Mouse (Mus musculus): ENCODE measurements at regions not wholly inside any gene's neighbourhood (a gene's known extent, or its start where the extent isn't known, plus 50 kb on each side); places are given as distances from the start of the nearest gene placed in this dataset.
A peak's percentile ranks its signal among the peaks of the same experiment; 100 is the strongest.

- no peak for DNase-seq (ENCODE audit: low spot score in 2 of 2)
Observed at GRCm38 (mm10) chr12:71570116-71570515, 260.4 kb downstream of the Dact1 start.

GRCm38 (mm10) chr12:71572833-71573446 is 257.9 kb upstream of the Daam1 start:
- DNase-seq (ENCODE audit: low spot score in 2 of 2) = no peak

DNA sequence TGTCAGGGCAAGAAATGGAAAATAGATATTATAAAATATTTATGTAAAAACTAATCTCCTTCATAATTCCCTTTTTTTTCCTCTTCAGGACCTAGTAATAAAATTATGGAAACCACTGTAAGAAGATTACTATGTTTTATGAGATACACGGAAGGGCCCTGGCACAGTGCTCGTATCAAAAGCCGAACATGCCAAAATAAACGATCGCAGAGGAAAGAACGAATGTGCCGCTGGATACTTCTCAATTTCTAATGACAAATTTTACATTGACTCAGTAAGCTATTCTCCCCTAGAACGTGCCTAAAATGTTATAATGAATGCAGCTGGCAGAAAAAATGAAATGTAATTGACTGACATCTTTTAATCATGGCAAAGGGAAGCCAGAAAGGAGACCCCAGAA is 257.4 kb upstream of the Daam1 start:
- no peak for DNase-seq (ENCODE audit: low spot score in 2 of 2)

- no peak for DNase-seq (ENCODE audit: low spot score in 2 of 2)
Observed at GRCm38 (mm10) chr12:71574685-71575084, 256.2 kb upstream of the Daam1 start.

DNA sequence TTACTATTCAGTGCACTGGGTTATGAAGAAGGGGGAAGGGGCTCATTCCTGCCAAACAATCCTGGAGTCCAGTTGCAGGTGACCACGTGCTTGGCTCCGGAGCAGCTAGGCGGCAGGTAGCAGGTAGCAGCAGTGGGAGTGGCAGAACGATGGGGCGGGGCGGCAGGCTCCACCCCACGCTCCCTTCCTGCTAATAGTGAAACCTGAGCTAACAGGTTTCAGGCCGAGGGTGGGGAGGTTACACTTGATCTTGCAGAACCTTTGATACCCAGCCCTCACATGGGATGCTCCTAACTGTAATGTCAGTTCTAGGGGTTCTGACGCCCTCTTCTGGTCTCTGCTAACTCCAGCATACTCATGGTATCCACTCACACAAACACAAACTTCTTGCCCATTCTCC is 253.5 kb upstream of the Daam1 start:
- peak in 1 of 2 experiments; percentile 4 for DNase-seq (ENCODE audit: low spot score in 2 of 2)

GRCm38 (mm10) chr12:71578006-71578405 is 252.9 kb upstream of the Daam1 start:
- no peak for DNase-seq (ENCODE audit: low spot score in 2 of 2)

- no peak for DNase-seq (ENCODE audit: low spot score in 2 of 2)
Observed at GRCm38 (mm10) chr12:71578912-71579311, 252.0 kb upstream of the Daam1 start.

- DNase-seq (ENCODE audit: low spot score in 2 of 2) = no peak
Observed at GRCm38 (mm10) chr12:71580532-71581290, 250.2 kb upstream of the Daam1 start.

GRCm38 (mm10) chr12:71584618-71585017 is 246.3 kb upstream of the Daam1 start:
- no peak for DNase-seq (ENCODE audit: low spot score in 2 of 2)

DNA sequence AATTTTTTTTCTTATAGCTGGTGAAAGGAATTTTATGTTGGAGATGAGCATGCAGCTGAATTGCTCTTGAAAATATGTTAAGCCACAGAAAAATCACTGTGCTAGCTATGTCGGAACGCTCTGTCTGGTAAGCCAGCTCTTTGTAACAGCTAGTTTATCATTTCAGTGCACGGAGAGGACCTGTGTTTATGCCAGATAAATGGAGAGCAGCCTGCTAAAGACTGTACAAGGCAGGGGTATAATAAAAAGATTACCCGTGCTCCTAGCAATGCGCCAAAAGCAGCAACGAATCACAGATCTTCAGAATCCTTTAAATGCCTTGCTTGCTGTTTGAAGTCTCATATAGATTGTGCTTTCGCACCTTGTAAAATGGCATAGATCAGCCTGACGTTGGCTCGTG is 232.2 kb upstream of the Daam1 start:
- DNase-seq (ENCODE audit: low spot score in 2 of 2) = no peak

DNA sequence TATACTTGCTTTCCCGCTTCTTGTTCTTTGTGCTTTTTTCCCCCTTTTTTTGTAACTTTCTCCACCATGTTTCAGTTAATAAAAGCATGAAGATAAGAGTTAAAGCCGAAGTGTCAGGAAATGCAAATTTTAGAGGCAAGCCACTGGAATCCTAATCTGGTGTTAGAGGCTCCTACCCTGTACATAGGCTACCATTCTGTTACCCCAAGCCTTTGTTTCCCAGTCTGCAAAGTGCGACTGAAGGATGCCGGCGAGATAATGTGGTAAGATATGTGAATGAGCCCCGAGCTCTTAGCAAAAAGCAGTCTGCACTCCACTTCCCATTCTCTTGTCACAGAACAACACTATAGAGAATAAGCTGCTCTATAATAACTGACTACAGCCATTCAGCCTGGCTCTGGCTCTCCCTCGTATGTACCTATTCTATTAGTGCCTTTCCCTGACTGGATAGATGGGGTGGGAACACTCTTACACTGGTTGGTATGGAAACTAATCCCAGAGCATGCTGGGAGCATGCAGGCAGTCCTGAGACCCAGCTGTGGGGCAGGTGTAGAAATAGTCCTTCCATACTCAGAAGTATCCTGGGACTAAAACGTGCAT is 229.7 kb upstream of the Daam1 start:
- DNase-seq (ENCODE audit: low spot score in 2 of 2) = no peak

DNA sequence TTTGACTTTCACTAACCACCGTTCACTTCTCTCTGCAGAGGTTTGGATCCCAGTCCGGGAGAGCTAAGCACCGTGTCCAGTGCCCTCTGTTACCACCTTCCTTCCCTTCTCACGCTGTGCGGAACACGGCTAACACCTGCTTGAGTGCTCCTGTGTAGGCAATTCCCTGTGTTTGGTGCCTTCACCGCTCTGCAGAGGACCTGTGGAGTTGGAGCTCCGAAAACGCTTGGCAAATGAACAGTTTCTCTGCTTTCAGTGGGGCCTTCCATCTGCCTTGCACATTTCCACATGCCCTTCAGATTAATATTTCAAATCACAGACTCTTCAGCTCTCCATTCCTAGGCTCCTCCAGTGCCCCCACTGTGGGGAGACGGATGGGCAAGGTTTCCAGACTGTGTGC is 227.7 kb upstream of the Daam1 start:
- DNase-seq (ENCODE audit: low spot score in 2 of 2) = no peak

DNA sequence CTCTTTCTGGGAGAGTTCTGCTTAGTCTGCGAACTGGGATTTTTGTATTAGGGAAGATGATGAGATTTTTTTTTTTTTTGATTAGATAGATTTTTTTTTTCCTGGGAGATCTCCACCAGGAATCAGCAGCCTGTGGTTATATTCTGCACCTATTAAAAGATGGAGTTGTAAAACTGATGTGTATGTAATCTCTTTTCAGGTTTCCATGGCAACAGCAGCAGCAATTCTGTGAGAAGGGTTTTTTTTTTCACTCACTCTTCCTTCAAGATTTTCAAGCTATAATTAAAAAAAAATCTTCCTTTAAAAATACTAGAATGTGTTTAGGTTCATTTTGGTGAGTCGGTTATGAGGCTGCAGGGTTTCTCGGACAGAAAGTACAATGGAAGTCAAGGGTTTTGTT is 224.5 kb upstream of the Daam1 start:
- no peak for DNase-seq (ENCODE audit: low spot score in 2 of 2)

DNA sequence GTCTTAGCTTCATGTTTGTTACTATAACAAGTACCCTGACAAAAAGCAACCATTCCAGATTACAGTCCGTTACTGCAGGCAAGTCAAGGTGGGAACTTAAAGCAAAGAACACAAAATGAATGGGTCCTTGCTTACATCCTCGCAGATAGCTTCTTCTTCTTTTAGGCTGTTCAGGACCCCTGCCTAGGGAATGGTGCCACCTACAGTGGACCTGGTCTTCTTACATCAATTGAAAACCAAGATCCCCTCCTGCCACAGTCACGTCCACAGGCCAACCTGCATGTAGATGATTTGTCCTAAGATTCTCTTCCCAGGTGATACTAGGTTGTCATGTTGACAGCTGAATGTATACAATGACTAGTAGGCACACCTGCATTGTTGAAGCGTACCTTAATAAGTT is 222.9 kb upstream of the Daam1 start:
- no peak for DNase-seq (ENCODE audit: low spot score in 2 of 2)

GRCm38 (mm10) chr12:71613326-71613725 is 217.6 kb upstream of the Daam1 start:
- DNase-seq (ENCODE audit: low spot score in 2 of 2) = no peak

DNA sequence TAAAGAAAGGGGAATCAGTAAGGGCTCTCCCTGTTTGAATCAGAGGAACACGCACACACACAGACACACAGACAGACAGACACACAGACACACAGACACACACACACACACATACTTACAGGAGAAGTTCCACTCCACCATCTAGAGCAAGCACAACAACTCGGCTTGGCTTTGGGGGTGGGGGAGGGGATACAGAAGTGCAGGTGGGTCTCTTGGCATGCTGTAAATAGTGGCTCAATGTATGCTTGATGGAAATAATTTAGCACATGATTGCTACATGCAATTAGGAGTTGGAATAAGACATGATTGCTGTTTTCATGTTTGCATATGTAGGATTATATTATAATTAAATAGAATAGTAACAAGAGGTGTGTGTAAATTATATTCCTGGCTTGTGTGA is 215.9 kb upstream of the Daam1 start:
- no peak for DNase-seq (ENCODE audit: low spot score in 2 of 2)

GRCm38 (mm10) chr12:71615383-71615782 is 215.5 kb upstream of the Daam1 start:
- no peak for DNase-seq (ENCODE audit: low spot score in 2 of 2)

GRCm38 (mm10) chr12:71616121-71616520 is 214.8 kb upstream of the Daam1 start:
- no peak for DNase-seq (ENCODE audit: low spot score in 2 of 2)

GRCm38 (mm10) chr12:71618466-71618865 is 212.4 kb upstream of the Daam1 start:
- no peak for DNase-seq (ENCODE audit: low spot score in 2 of 2)

DNA sequence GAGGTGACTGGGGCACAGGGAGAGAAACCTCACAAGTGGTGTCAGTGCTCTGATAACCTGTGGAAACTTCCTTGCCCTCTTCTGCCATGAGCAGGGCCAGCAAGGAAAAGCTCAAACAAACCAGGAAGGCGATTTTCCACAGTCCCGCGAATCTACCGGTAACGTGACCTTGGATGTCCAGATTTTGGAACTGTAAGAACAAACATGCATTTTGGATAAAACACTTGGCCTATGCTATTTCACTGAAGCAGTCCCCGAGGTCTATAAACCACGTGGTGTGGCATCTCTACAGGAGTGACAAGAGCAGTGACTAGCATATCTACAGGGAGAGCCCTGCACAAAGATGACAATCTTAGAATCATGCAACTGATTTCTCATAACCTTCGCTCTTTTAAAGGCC is 211.9 kb upstream of the Daam1 start:
- DNase-seq (ENCODE audit: low spot score in 2 of 2) = no peak

GRCm38 (mm10) chr12:71619561-71619960 is 211.3 kb upstream of the Daam1 start:
- DNase-seq (ENCODE audit: low spot score in 2 of 2) = no peak

- no peak for DNase-seq (ENCODE audit: low spot score in 2 of 2)
Observed at GRCm38 (mm10) chr12:71621542-71621941, 209.3 kb upstream of the Daam1 start.

- no peak for DNase-seq (ENCODE audit: low spot score in 2 of 2)
Observed at GRCm38 (mm10) chr12:71622761-71623160, 208.1 kb upstream of the Daam1 start.

Measured in natural killer cell, adult 2 months (primary cell).